Mouse (Mus musculus): ENCODE measurements around the gene Mybpc2. TPM values are rescaled to one million over a fixed set of nuclear protein-coding genes. Genes with fewer than 3 reads are reported as not detected.
A peak's percentile ranks its signal among the peaks of the same experiment; 100 is the strongest.

Gene Mybpc2
- total RNA-seq, 2 experiments from 2014 or later = 31.9 to 40.8 TPM

DNA sequence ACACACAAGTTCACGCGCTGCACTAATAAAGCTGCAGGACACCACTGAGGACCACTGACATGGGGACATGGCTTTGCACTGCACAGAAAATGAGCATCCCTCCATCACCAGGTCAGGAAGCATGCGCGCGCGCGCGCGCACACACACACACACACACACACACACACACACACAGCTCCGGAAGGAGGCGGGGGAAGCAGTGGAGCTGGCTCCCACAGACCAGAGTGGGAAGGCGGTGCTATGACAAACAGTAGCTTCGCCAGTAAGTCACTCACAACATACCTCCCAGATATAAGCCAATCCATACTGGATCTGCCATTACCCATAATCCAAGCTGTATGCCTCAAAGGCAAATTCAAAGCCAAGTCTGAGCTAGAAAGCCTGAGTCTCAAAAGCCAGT lies 22.6 kb upstream of the Mybpc2 start:
- DNase-seq = no peak

DNA sequence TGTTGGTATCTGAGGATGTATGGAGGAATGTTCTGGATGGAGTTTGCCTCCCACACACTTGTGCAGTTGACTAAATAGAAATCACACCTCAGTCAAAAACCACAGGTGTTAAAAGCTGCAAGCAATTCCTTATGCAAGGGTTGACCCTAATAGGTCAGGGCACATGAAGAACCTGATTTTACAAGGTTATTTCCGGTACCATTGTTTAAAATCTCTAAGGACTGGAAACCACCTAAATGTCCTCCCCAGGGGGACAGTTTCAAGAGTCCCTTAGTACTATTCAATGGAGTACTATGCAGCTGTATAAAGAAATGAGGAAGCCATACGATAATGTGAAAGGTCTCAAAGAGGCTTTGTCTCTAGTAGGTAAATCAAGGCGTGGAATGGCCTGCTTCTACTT lies 21.8 kb upstream of the Mybpc2 start:
- DNase-seq = no peak

DNA sequence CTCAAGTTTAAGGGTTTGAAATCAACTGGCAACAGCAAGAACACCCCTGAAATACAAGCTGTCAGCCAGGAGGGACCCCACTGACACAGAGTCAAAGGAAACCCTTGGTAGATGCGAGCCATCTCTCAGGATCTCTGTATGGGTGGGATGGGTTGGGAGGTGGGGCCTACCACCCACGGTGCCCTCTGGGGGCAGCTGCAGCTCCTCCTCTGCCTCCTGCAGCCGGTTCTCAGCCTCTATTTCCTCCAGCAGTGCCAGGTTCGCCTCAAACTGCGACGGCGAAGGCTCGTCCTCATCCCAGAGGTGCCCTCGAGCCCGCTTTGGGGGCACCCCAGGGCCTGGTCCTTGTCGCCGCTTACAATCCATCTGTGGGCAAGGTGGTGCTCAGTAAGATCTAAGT lies 18.6 kb upstream of the Mybpc2 start:
- DNase-seq = no peak

DNA sequence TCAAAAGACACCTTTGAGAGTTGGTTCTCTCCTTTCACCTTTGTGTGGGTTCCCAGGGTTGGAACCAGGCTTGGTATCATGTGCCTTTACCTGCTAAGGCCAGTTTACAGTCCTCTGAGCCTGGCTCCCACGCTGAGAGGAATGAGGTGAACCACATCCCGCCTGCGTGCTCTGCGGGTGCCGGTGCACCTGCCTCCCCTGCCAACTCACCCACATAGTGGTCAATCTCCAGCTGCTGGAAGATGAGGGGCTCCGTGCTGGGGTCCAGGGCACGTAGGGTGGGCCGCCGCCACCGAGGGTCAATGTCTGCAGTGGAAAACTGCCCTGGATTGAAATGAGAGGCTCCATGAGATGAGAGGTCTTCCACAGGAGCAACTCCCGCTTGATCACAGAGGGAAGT lies 18.1 kb upstream of the Mybpc2 start:
- no peak for DNase-seq

DNA sequence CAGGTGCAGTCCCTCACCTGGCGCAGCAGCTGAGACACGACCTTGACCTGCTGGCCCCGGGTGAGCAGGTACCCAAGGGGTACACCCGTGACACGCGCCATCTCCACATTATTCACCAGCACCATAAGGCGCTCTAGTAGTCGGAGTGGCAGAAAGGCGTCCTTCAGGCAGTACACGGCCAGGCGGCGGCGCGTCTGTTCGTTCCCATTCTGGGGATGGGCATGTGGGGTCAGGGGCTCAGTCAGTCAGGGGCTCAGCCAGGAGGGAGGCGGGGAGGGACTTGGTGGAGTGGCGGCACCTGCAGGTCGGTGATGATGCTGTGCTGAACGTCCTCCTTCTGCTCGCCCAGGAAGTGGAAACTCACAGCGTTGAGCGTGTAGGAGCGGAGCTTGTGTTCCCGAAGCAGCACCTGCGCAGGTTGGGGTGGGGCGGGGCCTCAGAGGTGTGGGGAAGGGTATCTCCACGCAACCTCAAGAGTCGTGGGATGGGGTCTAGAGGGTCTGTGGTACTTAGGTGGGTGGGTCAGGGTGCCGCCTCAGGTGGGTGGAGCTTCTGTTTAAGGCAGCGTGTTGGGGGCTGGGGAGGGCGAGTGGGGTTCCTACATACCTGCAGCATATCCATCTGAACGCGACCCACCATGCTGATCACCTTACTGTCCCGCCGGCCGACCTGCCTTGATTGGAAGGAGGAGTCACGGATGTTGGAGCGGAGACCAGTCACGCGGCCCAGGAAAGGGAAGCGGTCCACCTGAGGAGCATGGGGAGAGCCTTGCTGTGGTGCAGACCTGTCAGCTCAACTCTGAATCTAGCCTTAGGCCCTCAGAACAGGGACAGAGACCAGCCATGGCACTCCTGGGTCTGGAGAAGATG lies 14.5 kb upstream of the Mybpc2 start:
- no peak for DNase-seq

DNA sequence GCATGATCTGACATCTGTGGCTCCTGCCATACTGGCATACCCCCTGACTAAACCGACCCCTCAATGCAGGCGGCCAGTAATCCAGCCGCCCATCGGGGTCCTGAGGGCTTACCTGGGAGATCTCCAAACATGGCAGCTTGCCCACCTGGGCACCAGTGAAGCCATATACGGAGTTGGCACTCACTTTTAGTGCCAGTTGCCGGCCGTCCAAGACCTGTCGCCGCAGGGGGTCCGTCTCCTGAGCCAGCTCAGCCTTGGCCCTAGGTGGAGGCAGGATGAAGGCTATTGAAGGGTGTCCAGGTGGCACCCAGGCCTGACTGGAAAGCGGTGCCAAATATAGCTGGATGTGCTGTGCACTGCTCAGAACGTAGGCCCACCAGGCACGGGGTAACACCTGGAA lies 13.0 kb upstream of the Mybpc2 start:
- no peak for DNase-seq

DNA sequence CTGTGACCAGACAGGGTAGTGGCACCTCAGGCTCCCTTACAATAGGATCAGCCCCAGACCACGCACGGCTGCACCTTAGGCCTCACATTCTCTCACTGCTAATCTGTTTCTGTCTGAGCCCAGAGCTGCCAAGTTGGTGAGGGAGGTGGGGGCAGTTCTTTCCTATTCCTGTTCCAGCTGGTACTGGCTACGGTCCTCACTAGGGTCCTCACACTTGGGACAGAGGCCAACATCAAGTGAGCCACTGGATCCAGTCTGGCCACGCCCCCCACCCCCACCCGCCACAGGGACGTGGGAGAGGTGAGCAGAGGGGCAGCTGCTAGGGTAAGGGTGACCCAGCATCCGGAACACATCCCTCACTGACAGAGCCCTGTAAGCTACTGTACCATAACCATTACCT lies 12.6 kb upstream of the Mybpc2 start:
- no peak for DNase-seq

DNA sequence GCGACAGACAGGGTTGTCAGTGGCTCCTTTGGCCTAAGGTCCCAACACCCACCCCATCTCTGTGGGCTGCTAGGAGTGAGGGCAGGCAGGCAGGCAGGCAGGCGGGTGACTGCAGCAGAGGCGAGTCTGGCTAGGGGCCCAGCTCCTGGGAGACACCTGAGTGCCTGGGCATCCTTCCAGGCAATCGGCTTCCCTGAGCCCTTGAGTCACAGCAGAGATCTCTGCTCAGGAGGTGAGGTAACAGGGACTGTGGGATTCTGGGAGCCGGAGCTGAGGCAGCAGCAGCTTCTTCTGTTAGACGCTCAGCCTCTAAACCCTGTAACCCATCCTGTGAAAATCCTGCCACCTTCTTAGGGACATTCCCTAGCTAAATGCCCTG lies 12.1 kb upstream of the Mybpc2 start:
- DNase-seq = no peak

DNA sequence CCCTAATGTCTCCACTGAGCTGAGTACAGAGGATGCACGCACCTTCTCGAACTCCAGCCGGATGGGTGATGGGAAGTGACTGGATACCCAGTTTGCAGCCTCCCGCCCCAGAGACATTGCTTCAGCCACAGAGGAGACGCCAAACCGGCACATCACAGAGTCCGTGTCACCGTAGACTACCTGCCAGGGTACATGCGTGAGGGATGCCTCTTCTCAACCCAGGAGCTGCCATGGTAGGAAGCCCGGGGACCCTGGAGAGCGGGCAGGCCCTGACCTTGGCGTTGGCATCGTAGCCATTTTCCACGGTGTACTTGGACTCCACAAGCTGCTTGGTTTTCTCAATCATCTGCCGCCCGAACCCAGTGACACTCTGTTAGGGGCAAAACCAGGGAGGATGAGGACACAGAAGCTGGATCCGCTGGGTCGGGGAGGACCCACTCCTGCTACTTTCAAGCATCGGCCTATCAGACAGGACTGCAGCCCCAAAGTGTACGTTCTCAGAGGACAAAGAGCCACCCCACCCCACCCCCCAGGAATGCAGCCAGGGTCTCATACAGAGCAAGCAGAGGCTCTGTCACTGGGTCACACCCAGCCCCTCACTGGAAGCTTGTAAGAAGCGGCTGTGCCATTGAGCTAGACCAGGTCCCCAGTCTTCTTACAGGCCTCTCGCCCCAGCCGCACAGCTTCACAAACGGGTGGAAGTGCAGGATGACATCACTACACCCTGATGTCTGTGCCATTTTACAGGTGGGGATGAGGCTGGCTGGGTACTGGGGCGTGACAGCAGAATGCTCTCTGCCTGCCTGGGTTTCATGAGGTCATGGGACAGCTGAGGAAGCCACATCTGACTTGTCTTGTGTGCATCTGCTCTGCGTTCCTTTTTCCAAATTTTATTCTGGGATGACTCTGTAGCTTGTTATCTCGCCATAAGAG lies 11.5 kb upstream of the Mybpc2 start:
- no peak for DNase-seq

DNA sequence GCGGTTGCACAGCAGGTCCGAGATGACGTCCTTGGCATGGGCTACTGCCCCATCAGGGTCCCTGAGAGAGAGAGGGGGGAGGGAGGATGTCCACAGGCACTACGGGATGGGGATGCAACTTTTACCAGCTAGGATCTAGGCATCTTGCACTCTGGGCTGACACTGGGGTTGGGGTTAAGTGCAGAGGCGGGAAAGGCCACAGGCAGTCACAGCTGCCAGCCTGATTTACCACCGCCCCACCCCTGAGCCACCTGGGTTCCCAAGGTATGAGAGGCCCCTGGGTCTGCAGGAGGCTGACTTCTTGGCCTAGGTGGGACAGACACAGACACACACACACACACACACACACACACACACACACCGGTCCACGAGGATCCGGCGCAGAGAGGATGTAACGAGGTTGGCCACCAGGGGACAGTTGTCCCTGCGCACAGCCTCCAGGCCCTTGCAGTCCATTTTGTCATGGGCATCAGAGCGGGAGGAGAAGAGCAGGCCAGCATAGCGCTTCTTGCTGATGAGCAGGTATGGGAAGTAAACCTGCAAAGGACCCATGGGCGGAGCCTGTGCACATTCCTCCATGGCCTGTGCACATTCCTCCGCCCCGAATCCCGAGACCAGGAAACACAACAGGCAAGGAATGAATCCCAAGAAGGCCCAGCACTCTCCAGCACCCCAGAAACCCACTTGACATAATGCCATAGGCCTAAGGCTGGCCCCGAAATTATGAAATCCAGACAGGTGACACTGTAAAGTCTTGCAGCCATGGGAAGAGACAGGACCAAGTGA lies 10.4 kb upstream of the Mybpc2 start:
- no peak for DNase-seq

DNA sequence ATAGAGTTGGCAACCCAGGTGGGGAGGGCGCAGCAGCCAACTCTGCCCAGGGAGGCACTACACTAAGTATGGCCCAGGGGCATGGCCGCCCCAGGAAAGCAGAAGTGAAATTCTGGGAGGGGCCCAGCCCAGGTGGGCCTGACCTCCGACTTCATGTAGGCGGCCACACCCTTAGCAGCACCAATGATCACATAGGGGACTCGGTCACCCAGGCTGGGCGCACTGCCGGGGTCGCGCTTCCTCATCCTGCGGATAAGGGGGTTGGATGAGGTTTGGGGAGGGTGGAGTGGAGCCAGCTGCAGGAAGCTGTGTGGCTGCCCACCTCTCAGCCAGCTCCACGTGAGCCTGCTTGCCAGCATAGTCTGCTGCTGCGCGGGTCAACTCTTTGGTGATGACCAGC lies 9.8 kb upstream of the Mybpc2 start:
- DNase-seq = no peak

DNA sequence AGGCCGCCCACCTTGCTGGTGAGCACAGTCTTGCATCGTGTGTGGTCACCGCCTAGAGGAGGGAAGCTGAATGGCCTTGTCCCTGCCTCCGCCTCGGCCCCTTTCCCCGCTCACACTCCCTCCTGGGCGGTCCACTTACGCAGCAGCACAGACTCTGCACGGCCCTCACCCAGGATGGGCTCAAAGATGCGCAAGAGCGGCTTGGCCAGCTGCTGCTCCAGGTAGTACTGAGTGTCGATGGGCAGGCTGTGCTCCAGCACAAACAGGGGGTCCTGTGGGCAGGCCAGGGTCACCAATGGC lies 9.2 kb upstream of the Mybpc2 start:
- no peak for DNase-seq

DNA sequence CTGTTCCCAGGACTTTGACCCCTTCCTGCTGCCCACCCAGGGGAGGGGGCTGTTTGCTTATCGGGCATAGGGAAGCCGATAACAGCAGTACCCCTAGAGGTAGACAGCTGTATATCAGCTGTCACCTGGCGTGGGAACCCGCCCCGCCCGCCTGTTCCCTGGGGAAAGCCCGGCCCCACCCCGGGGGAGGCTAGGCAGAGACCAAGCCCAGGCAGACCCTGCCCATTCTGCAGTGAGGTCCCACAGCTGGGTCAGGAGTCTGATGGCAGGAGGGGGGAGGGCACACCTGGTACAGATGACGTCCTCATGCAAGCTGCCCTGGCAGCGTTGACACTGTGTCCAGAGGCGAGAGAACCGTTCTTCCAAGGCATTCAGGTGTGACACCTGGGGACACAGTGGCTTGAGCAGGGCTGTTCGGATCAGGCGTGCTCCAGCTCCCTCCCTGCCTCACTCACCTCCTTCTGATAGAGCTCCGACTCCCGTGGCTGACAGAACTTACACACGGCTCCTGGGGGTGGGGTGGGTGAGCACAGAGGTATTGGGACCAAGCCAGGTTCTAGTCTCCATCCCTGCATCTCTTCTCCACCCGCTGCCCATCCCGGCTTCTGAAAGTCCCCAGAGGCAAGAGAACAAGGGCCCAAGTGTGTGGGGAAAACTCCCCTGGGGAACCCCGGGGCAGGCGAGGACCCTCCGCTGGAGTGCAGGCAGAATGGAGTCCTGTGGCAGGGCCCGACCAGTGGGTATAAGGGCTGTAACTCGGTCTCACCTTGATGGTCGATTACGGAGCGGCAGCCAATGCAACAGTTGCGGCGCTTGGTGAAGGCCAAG lies 8.7 kb upstream of the Mybpc2 start:
- DNase-seq = no peak

DNA sequence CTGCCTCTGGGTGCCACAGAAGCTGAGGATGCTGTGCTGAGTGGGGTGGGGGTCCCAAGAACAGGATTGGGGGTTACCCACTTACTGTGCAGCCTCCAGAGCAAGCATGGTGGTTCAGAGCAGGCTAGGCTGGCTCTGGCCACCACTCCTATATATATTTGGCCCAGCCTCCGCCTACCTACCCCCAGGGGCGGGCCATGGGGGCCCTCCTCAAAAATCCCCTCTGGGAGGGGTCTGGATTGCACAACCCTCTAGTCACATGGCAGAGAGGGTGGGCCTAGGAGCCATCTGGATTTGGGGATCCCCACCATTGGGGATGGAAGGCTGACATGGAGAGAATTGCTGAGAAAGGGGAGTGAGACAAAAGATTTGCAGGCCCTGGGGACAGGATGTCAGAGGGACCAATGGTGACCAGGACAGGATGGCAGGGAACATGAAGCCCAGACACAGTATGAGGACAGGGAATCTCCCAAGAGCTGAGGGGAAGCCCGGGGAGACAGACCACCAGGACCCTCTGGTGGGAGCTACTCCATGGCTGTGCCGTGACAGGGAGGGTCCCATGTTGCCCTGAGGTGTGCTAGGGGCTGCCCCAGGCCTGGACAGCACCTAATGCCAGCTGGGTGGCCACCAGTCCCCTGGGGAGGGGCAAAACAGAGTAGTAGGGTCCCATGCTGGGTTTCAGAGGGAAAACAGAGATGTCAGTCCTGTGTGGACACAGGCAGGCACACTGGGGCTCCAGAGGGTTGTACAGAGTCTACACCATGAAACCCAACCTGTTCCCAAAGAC lies 7.7 kb upstream of the Mybpc2 start, which contains the start of gene Spib:
Gene Spib (minus strand): TSS at position 126 of the 787 bp plus-strand sequence.
- no peak for DNase-seq

DNA sequence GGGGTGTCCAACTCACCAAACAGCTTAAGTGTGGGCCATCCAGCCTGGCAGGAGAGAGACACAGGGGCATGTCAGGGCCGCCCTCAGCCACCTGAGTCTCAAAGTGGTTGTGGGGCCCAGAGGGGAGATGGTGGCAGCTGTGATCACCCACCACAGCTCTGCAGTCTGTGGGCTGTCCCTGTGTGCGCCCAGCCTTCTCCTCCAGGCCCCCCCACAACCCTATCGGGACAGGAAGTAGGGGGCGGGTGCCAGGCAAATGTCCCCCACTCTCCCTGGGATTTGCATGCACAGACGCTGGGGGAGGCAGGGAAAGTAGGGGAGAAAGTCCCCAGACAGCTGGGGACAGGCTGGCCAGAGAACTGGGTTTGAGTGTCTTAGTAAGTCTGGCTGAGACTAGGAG lies 6.8 kb upstream of the Mybpc2 start:
- DNase-seq = no peak

DNA sequence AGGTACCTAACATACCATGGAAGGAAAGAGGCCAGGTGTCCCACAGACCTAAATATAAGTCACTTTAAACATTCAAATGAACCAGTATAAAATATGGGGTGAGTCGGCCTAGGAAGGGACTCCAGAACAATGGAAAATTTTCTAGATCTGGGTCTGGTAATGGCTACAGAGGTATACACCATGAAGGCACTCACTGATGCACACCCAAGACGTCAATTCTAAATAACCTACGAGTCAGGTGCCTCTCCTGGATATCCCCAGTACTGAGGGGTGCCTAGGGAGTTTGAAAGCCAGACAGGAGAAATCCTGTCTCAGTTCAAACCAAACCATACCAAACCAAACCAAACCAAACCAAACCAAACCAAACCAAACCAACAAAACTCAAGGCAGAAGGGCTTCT lies 6.1 kb upstream of the Mybpc2 start:
- DNase-seq = no peak

DNA sequence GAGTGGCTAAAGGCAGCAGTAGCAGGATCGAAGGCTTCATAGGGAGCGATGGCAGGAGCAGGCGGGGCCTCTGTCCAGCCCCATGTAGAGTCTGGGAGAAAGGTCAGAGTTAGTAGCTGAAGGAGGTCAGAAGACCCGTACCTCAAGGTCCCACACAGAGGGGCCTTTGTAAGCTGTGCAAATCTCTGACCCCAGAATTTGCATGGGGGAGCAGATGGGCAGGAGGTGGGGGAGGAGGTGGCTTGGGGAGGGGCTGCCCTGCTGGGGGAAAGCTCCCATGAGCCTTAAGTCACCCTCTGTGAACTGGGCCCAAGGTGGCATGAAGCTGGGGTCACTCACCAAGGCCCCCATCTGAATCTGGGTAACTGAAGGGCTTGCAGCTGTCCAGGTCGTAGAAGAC lies 5.1 kb upstream of the Mybpc2 start:
- no peak for DNase-seq

DNA sequence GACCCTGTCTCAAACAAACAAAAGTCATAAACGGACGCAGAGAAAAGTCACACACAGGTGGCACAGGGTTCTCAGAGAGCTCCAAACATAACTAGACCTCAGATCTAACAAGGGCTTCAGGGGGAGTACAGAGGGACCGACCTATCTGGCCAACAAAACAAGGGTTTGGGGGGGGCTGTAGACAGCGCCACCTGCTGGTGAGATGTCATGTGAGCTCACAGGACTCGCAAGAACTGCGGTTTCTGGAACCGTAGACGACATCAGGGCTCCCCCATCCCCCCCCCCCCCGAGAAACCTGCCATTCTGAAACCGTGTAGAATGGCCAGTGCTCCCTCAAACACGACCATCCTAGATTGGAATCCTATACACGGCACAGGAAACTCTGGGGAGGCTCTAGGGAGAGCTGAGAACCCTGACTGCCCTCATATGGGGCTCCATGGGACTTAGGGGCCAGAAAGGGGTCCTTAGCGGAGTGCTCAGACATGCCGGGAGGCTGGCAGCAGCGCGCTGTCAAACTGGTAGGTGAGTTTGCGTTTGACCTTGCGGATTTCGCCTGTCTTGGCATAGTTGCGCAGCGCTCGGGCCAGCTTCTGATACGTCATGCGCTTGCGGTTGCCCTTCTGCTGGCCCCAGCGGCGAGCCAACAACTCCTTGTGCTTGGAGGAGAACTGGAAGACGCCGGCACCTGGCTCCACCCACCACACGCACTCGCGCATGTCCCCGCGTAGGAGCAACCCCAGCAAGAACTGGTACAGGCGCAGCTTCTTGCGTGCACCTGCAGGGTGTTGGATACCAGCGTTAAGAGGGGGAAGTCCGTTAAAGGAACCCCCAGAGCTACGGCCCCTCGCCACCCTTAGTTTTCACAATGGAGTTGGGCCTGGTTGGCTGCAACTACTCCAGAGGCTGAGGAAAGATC lies 3.3 kb upstream of the Mybpc2 start:
- peak; percentile 83 for DNase-seq

DNA sequence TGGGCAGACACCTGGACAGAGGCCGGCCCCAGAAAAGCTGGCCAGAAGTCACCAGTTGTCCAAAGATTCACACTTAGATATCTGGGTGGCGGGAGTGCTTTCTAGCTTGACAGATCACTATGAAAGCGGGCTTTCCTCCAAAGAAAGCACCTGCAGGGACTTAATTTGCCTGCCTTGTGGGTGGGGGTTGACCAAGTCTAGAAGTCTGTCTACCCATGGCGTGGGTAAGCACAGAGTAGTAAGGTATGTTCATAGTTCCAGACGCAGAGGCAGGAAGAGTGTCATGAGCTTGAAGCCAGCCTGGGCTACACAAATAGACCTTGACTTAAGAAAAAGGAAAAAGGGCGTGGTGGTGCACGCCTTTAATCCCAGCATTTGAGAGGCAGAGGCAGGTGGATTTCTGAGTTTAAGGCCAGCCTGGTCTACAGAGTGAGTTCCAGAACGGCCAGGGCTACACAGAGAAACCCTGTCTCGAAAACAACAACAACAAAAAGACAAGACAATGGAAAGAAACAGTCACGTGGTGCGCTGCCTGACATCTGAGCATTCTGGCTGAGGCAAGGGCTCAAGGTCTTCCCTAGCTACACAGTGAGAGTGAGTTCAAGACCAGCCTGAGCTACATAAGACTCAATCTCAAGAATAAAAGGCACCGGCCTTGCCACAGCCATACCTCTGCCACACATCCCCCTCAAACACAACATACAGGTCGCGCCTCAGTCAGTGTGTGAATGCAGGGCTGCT lies 2.1 kb upstream of the Mybpc2 start:
- no peak for DNase-seq
